Mouse (Mus musculus) hindbrain, embryonic 16.5 days (tissue): ENCODE results near the gene Idua. TPM values are rescaled to one million over a fixed set of nuclear protein-coding genes. Genes with fewer than 3 reads are reported as not detected.

Experiments
- ATAC-seq: fragments of 200-750 bp; cut with Nextera tagmentation; 2 replicates; pipeline ENCODE4 v1.8.0; 2017; ENCODE audit warnings: moderate TSS enrichment, moderate library complexity
- H3K27ac ChIP-seq: fragments of 300-500 bp; sonication (generic); 2 replicates; pipeline ENCODE4 v1.5.1; 2014; ENCODE audit warnings: low read depth, mild to moderate bottlenecking, control low read depth, low read length, moderate library complexity
- H3K27me3 ChIP-seq: fragments of 300-500 bp; sonication (generic); replicated peaks from 2 replicates; pipeline ENCODE4 v1.6.1; 2014; ENCODE audit warnings: low read length; ENCODE audit not compliant: control insufficient read depth, insufficient read depth
- H3K36me3 ChIP-seq: fragments of 300-500 bp; sonication (generic); 2 replicates; pipeline ENCODE4 v1.6.1; 2014; ENCODE audit warnings: mild to moderate bottlenecking, low read length, moderate library complexity, mixed read lengths; ENCODE audit not compliant: control insufficient read depth, insufficient read depth
- H3K4me1 ChIP-seq: fragments of 300-500 bp; sonication (generic); 2 replicates; pipeline ENCODE4 v1.6.1; 2014; ENCODE audit warnings: low read depth, low read length; ENCODE audit not compliant: control insufficient read depth, insufficient read depth
- H3K4me2 ChIP-seq: fragments of 300-500 bp; sonication (generic); 2 replicates; pipeline ENCODE4 v1.6.1; 2014; ENCODE audit warnings: mild to moderate bottlenecking, low read length, control low read depth, moderate library complexity
- H3K4me3 ChIP-seq: fragments of 300-500 bp; sonication (generic); 2 replicates; pipeline ENCODE4 v1.5.1; 2014; ENCODE audit warnings: mild to moderate bottlenecking, low read length, control low read depth, moderate library complexity
- H3K9ac ChIP-seq: fragments of 300-500 bp; sonication (generic); 2 replicates; pipeline ENCODE4 v1.6.1; 2014; ENCODE audit warnings: low read depth, mild to moderate bottlenecking, control low read depth, low read length, moderate library complexity
- H3K9me3 ChIP-seq: fragments of 300-500 bp; sonication (generic); 2 replicates; pipeline ENCODE4 v1.6.1; 2014; ENCODE audit warnings: mild to moderate bottlenecking, low read length, moderate library complexity; ENCODE audit not compliant: control insufficient read depth
- WGBS: fragments of 180-500 bp; shearing (Covaris S2); extraction: QIAGEN DNeasy Blood & Tissue Kit; methylation state at CpG from one replicate; pipeline ENCODE4 v1.1.7; 2014; 5-methylcytosine and 5-hydroxymethylcytosine counted together
- polyA plus RNA-seq: library from polyadenylated mRNA; unstranded; fragments of >200 nt; fragmentation: Nextera tagmentation; extraction: Ambion mirVana; gene quantifications from 2 replicates; pipeline ENCODE4 v1.2.1, GENCODE M21; 2015

Gene Idua
- polyA plus RNA-seq, 1 experiment from 2014 or later: 13.7 TPM

DNA sequence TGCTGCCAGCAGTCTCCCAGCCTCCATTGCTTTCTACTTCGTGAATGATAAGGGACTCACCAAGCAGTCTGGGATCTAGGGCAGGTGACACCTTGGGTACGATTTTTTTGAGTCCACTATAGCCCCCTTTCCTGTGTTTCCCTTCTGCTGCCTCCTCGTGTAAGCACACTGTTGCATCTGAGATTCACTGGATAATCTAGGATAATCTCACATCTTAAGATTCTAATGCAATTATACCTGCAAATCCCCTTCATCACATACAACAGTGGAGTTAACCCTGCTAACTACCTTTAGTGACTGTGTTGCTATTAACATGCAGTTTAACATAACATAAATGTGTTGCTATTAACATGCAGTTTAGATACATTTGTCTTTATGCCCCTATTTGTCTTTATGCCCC is 4.9 kb downstream of the Idua start:
- H3K27me3 ChIP-seq: no peaks in the 10 kb centered on the region
- H3K4me1 ChIP-seq: peaks cover 12% of the 10 kb centered on the region
- H3K4me3 ChIP-seq: no peak overlapping the region
- H3K36me3 ChIP-seq: no peaks in the 10 kb centered on the region
- H3K4me2 ChIP-seq: no peak overlapping the region
- no peak for ATAC-seq
- H3K9ac ChIP-seq: no peak overlapping the region
- H3K9me3 ChIP-seq: no peaks in the 10 kb centered on the region
- H3K27ac ChIP-seq: no peak overlapping the region
- 44% methylated on average over 3 of the region's 3 CpGs for WGBS

DNA sequence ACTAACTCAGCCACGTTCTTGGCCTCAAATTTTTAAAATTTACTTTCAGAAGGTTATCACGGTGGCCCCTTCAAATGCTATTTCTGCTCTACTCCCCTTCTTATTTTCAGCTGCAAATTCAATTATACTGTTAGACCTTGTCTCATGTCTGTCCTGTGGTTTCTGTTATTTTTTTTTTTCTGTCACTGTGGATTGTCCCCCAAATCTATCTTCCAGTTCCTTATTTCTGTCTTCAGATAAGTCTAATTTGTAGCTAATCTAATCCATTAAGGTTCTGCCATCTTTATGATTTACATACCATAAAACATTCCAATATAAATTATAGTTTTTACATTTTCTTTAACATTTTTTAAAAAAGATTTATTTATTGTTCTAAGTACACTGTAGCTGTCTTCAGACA is 7.2 kb downstream of the Idua start:
- no peak overlapping the region for H3K27ac ChIP-seq
- H3K9ac ChIP-seq: no peak overlapping the region
- H3K36me3 ChIP-seq: peaks cover 11% of the 10 kb centered on the region
- 81% methylated on average over 2 of the region's 2 CpGs for WGBS
- H3K4me2 ChIP-seq: no peak overlapping the region
- no peak overlapping the region for H3K4me3 ChIP-seq
- H3K9me3 ChIP-seq: no peaks in the 10 kb centered on the region
- peaks cover 13% of the 10 kb centered on the region for H3K4me1 ChIP-seq
- ATAC-seq: no peak
- H3K27me3 ChIP-seq: no peaks in the 10 kb centered on the region

DNA sequence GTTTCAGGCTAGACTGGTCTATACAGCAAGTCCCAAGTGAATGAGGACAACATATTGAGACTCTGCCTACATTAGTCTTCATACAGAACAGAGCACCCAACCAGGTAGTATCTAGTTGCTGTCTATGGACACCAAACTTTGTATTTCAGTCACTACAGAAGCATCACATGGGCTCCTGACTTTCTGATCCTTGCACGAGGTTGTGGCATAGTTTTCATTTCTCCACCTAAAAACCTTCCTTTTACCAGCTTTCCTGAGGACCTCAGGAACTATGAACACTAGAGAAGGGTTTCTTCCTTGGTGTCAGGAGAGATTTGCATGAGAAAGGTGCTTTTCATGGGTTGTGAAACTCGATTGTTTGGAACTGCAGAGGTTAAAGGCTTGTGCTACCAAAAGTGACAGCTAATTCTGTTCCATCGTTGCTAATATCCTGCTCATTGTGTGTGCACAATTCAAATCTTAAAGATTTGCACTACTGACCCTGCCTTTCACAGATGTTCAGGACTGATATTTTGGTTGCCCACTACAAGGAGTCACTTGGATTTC is 8.3 kb downstream of the Idua start:
- Histone ChIP-seq H3K4me2 (peak overlapping the region; percentile 63), H3K9me3 (no peaks in the 10 kb centered on the region), H3K27me3 (no peaks in the 10 kb centered on the region), H3K9ac (peak overlapping the region; percentile 69), H3K36me3 (peaks cover 20% of the 10 kb centered on the region), H3K4me1 (peaks cover 13% of the 10 kb centered on the region), H3K27ac (peak overlapping the region; percentile 83), H3K4me3 (peak overlapping the region; percentile 52)
- ATAC-seq: peak; percentile 0; the same call in 1 of the 2 replicates
- WGBS: 13% methylated on average over 3 of the region's 3 CpGs

- ATAC-seq: peak; percentile 88
- 6% methylated on average over 43 of the region's 43 CpGs for WGBS
- H3K4me1 ChIP-seq: peaks cover 13% of the 10 kb centered on the region
- H3K4me2 ChIP-seq: peak within 1 kb of the TSS; percentile 63
- no peaks in the 10 kb centered on the region for H3K27me3 ChIP-seq
- peak within 1 kb of the TSS; percentile 83 for H3K27ac ChIP-seq
- H3K9ac ChIP-seq: peak within 1 kb of the TSS; percentile 69
- no peaks in the 10 kb centered on the region for H3K9me3 ChIP-seq
- H3K4me3 ChIP-seq: peak within 1 kb of the TSS; percentile 52
- peaks cover 22% of the 10 kb centered on the region for H3K36me3 ChIP-seq
Observed at GRCm38 (mm10) chr5:108668977-108669936, 9.1 kb downstream of the Idua start, which contains the start of gene Dgkq. Dgkq (minus strand) TSS chr5:108669672.

GRCm38 (mm10) chr5:108669986-108670385 is 9.9 kb downstream of the Idua start:
- H3K4me2 ChIP-seq: peak overlapping the region; percentile 63
- no peaks in the 10 kb centered on the region for H3K9me3 ChIP-seq
- peak; percentile 22 for ATAC-seq
- peak overlapping the region; percentile 17; the same call in 1 of the 2 replicates for H3K27ac ChIP-seq
- peaks cover 22% of the 10 kb centered on the region for H3K36me3 ChIP-seq
- peak overlapping the region; percentile 52; the same call in 1 of the 2 replicates for H3K4me3 ChIP-seq
- H3K27me3 ChIP-seq: no peaks in the 10 kb centered on the region
- H3K9ac ChIP-seq: no peak overlapping the region; the same call in 1 of the 2 replicates
- WGBS: 78% methylated on average over 9 of the region's 9 CpGs
- H3K4me1 ChIP-seq: peaks cover 13% of the 10 kb centered on the region

- H3K4me3 ChIP-seq: no peak overlapping the region
- H3K4me1 ChIP-seq: peaks cover 13% of the 10 kb centered on the region
- H3K9ac ChIP-seq: no peak overlapping the region
- no peak for ATAC-seq
- no peak overlapping the region for H3K27ac ChIP-seq
- no peaks in the 10 kb centered on the region for H3K27me3 ChIP-seq
- H3K36me3 ChIP-seq: peaks cover 22% of the 10 kb centered on the region
- H3K9me3 ChIP-seq: no peaks in the 10 kb centered on the region
- no peak overlapping the region for H3K4me2 ChIP-seq
Observed at GRCm38 (mm10) chr5:108670785-108671184, 10.7 kb downstream of the Idua start.

DNA sequence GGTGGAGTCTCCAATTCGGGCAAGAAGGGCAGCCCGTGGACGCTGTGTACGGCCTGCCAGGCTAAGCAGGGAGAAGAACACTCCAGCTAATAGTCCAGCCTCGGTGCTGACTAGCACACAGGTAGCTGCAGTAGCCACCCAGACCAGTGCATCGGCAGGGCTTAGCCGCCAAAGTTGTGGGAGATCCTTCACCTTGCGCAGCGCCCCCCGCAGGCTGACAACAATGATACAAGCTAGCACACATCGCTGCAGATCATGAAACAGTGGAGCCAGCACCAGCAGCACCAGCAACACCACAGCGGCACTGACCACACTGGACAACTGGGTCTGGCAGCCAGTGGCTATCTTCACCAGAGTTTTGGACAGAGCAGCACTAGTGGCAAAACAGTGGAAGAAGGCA is 11.6 kb downstream of the Idua start:
- Histone ChIP-seq H3K4me2 (no peak overlapping the region), H3K4me1 (peaks cover 16% of the 10 kb centered on the region), H3K9ac (no peak overlapping the region), H3K36me3 (peaks cover 22% of the 10 kb centered on the region), H3K9me3 (no peaks in the 10 kb centered on the region), H3K27ac (no peak overlapping the region), H3K27me3 (no peaks in the 10 kb centered on the region), H3K4me3 (no peak overlapping the region)
- 92% methylated on average over 12 of the region's 12 CpGs for WGBS
- no peak for ATAC-seq

- H3K9ac ChIP-seq: no peak overlapping the region
- no peak for ATAC-seq
- H3K9me3 ChIP-seq: no peaks in the 10 kb centered on the region
- H3K4me1 ChIP-seq: peaks cover 18% of the 10 kb centered on the region
- no peaks in the 10 kb centered on the region for H3K27me3 ChIP-seq
- peaks cover 22% of the 10 kb centered on the region for H3K36me3 ChIP-seq
- H3K4me3 ChIP-seq: no peak overlapping the region
- 88% methylated on average over 2 of the region's 2 CpGs for WGBS
- no peak overlapping the region for H3K4me2 ChIP-seq
- H3K27ac ChIP-seq: no peak overlapping the region
Observed at GRCm38 (mm10) chr5:108674624-108675023, 14.5 kb downstream of the Idua start.

- WGBS: 87% methylated on average over 9 of the region's 9 CpGs
- Histone ChIP-seq H3K27ac (no peak within 1 kb of the TSS), H3K9ac (no peak within 1 kb of the TSS), H3K4me3 (no peak within 1 kb of the TSS), H3K36me3 (peaks cover 22% of the 10 kb centered on the region), H3K27me3 (no peaks in the 10 kb centered on the region), H3K9me3 (no peaks in the 10 kb centered on the region), H3K4me2 (no peak within 1 kb of the TSS), H3K4me1 (peaks cover 12% of the 10 kb centered on the region)
- ATAC-seq: no peak
Observed at GRCm38 (mm10) chr5:108675251-108675816, 15.2 kb downstream of the Idua start, which contains the start of gene Slc26a1. Slc26a1 (minus strand) TSS chr5:108675569.
